Mouse (Mus musculus) WW6 (cell line): ENCODE results near the gene Dvl1.

ENCODE experiments used
- DNase-seq: peaks from one replicate; pipeline ENCODE4 v3.0.0-alpha.2; 2013; ENCODE audit warnings: low read depth, low spot score

Gene Dvl1

GRCm38 (mm10) chr4:155906125-155906524 lies 58.9 kb downstream of the Dvl1 start:
- no peak for DNase-seq

GRCm38 (mm10) chr4:155907003-155907402 lies 59.8 kb downstream of the Dvl1 start:
- no peak for DNase-seq

- no peak for DNase-seq
Observed at GRCm38 (mm10) chr4:155908281-155908680, 61.1 kb downstream of the Dvl1 start.

- no peak for DNase-seq
Observed at GRCm38 (mm10) chr4:155908751-155909150, 61.5 kb downstream of the Dvl1 start.
